Mouse (Mus musculus): Measurements from ENCODE around the gene A4gnt. TPM values are rescaled to one million over a fixed set of nuclear protein-coding genes. Genes with fewer than 3 reads are reported as not detected.
A peak's percentile ranks its signal among the peaks of the same experiment; 100 is the strongest.

The A4gnt gene
- polyA plus RNA-seq, 1 experiment from 2014 or later = not detected

GRCm38 (mm10) chr9:99603566-99603965, 8.7 kb upstream of the A4gnt start:
- TF ChIP-seq CTCF (IDR thresholded peaks at IDR 0.05) = no peak
- ChIA-PET CTCF (interaction anchor here (0.9 kb wide), 1 partner anchor 16 kb away, joined by 3 read pairs; no protein-coding TSS in a partner anchor), POLR2A (no interaction called here)
- DNase-seq (ENCODE audit: low read depth, low spot score) = no peak
- ATAC-seq = peak; percentile 44
- no peaks in the 10 kb centered on the region for H3K27me3 ChIP-seq
- in situ Hi-C loops (cut with MboI; ENCODE audit: low pct_unique_long_range_greater_than_20kb) = no loop called here

- in situ Hi-C loops (cut with MboI; ENCODE audit: low pct_unique_long_range_greater_than_20kb) = no loop called here
- no peaks in the 10 kb centered on the region for H3K27me3 ChIP-seq
- no peak for ATAC-seq
- ChIA-PET POLR2A (no interaction called here), CTCF (no interaction called here)
- DNase-seq (ENCODE audit: low read depth, low spot score) = no peak
- no peak for TF ChIP-seq CTCF (IDR thresholded peaks at IDR 0.05)
Observed at GRCm38 (mm10) chr9:99619688-99620087, 7.4 kb downstream of the A4gnt start.

- TF ChIP-seq CTCF (IDR thresholded peaks at IDR 0.05) = no peak
- ChIA-PET POLR2A (no interaction called here), CTCF (no interaction called here)
- DNase-seq (ENCODE audit: low read depth, low spot score) = no peak
- no peaks in the 10 kb centered on the region for H3K27me3 ChIP-seq
- in situ Hi-C loops (cut with MboI; ENCODE audit: low pct_unique_long_range_greater_than_20kb) = no loop called here
- no peak for ATAC-seq
Observed at GRCm38 (mm10) chr9:99620196-99620595, 7.9 kb downstream of the A4gnt start.

- no peak for DNase-seq (ENCODE audit: low read depth, low spot score)
- in situ Hi-C loops (cut with MboI; ENCODE audit: low pct_unique_long_range_greater_than_20kb) = no loop called here
- CTCF ChIA-PET = no interaction called here
- no peaks in the 10 kb centered on the region for H3K27me3 ChIP-seq
- ATAC-seq = no peak
- TF ChIP-seq CTCF (IDR thresholded peaks at IDR 0.05) = no peak
- POLR2A ChIA-PET = no interaction called here
Observed at GRCm38 (mm10) chr9:99622034-99622433, 9.7 kb downstream of the A4gnt start.

GRCm38 (mm10) chr9:99622966-99623365, 10.7 kb downstream of the A4gnt start:
- in situ Hi-C loops (cut with MboI; ENCODE audit: low pct_unique_long_range_greater_than_20kb) = no loop called here
- CTCF ChIA-PET = no interaction called here
- POLR2A ChIA-PET = no interaction called here
- no peak for TF ChIP-seq CTCF (IDR thresholded peaks at IDR 0.05)
- ATAC-seq (no peak), DNase-seq (ENCODE audit: low read depth, low spot score) (no peak)
- H3K27me3 ChIP-seq = no peaks in the 10 kb centered on the region

GRCm38 (mm10) chr9:99624117-99624516, 11.8 kb downstream of the A4gnt start:
- no peaks in the 10 kb centered on the region for H3K27me3 ChIP-seq
- ATAC-seq = no peak
- no peak for TF ChIP-seq CTCF (IDR thresholded peaks at IDR 0.05)
- ChIA-PET POLR2A (no interaction called here), CTCF (interaction anchor here (2.3 kb wide), 1 partner anchor 30 kb away, joined by 5 read pairs; no protein-coding TSS in a partner anchor)
- in situ Hi-C loops (cut with MboI; ENCODE audit: low pct_unique_long_range_greater_than_20kb) = no loop called here
- no peak for DNase-seq (ENCODE audit: low read depth, low spot score)

GRCm38 (mm10) chr9:99628581-99628980, 16.3 kb downstream of the A4gnt start:
- no peaks in the 10 kb centered on the region for H3K27me3 ChIP-seq
- no peak for ATAC-seq
- in situ Hi-C loops (cut with MboI; ENCODE audit: low pct_unique_long_range_greater_than_20kb) = loop anchor here (5.0 kb wide), 1 partner anchor 36 kb away; no protein-coding TSS in a partner anchor
- no peak for TF ChIP-seq CTCF (IDR thresholded peaks at IDR 0.05)
- ChIA-PET CTCF (interaction anchor here (1.9 kb wide), 1 partner anchor 35 kb away, joined by 5 read pairs; no protein-coding TSS in a partner anchor), POLR2A (interaction anchor here (1.5 kb wide), 1 partner anchor 41 kb away, joined by 3 read pairs; no protein-coding TSS in a partner anchor)
- no peak for DNase-seq (ENCODE audit: low read depth, low spot score)

GRCm38 (mm10) chr9:99629281-99630011, 17.1 kb downstream of the A4gnt start, which contains the start of gene Dzip1l:
Gene Dzip1l, plus strand, starts transcription at chr9:99629496.
- in situ Hi-C loops (cut with MboI; ENCODE audit: low pct_unique_long_range_greater_than_20kb) = loop anchor here (5.0 kb wide), 1 partner anchor 37 kb away; no protein-coding TSS in a partner anchor
- no peaks in the 10 kb centered on the region for H3K27me3 ChIP-seq
- DNase-seq (ENCODE audit: low read depth, low spot score) = peak; percentile 65
- peak; percentile 52 for ATAC-seq
- CTCF ChIA-PET = interaction anchor here (0.6 to 1.9 kb wide), 3 partner anchors 36 to 49 kb away, joined by 3 to 5 read pairs (median 3); no protein-coding TSS in a partner anchor
- TF ChIP-seq CTCF (IDR thresholded peaks at IDR 0.05) = no peak
- POLR2A ChIA-PET = interaction anchor here (1.5 kb wide), 1 partner anchor 42 kb away, joined by 3 read pairs; no protein-coding TSS in a partner anchor

GRCm38 (mm10) chr9:99630071-99630470, 17.8 kb downstream of the A4gnt start:
- in situ Hi-C loops (cut with MboI; ENCODE audit: low pct_unique_long_range_greater_than_20kb) = no loop called here

GRCm38 (mm10) chr9:99630528-99631125, 18.3 kb downstream of the A4gnt start:
- no peak for TF ChIP-seq CTCF (IDR thresholded peaks at IDR 0.05)
- ChIA-PET CTCF (interaction anchor here (1.2 to 2.7 kb wide), 3 partner anchors 32 to 45 kb away, joined by 3 to 23 read pairs (median 13); no protein-coding TSS in a partner anchor), POLR2A (interaction anchor here (0.6 kb wide), 1 partner anchor 9 kb away, joined by 3 read pairs; no protein-coding TSS in a partner anchor)
- ATAC-seq = no peak
- H3K27me3 ChIP-seq = no peaks in the 10 kb centered on the region
- in situ Hi-C loops (cut with MboI; ENCODE audit: low pct_unique_long_range_greater_than_20kb) = no loop called here
- peak; percentile 3 for DNase-seq (ENCODE audit: low read depth, low spot score)

More at GRCm38 (mm10) chr9:99630071-99630470, 17.8 kb downstream of the A4gnt start:
- peak; percentile 11 for ATAC-seq
- CTCF ChIA-PET = interaction anchor here (0.6 to 2.7 kb wide), 3 partner anchors 37 to 50 kb away, joined by 3 to 23 read pairs (median 5); no protein-coding TSS in a partner anchor
- no peak for TF ChIP-seq CTCF (IDR thresholded peaks at IDR 0.05)
- no peak for DNase-seq (ENCODE audit: low read depth, low spot score)
- POLR2A ChIA-PET = interaction anchor here (0.6 to 1.5 kb wide), 2 partner anchors 10 to 42 kb away, joined by 3 read pairs; no protein-coding TSS in a partner anchor
- H3K27me3 ChIP-seq = no peaks in the 10 kb centered on the region

Measured in Patski (cell line).